Mouse (Mus musculus): ENCODE results near the gene Mas1. TPM values are rescaled to one million over a fixed set of nuclear protein-coding genes. Genes with fewer than 3 reads are reported as not detected.

Mas1 gene
- polyA plus RNA-seq, 1 experiment from 2014 or later, result 0.50 TPM

DNA sequence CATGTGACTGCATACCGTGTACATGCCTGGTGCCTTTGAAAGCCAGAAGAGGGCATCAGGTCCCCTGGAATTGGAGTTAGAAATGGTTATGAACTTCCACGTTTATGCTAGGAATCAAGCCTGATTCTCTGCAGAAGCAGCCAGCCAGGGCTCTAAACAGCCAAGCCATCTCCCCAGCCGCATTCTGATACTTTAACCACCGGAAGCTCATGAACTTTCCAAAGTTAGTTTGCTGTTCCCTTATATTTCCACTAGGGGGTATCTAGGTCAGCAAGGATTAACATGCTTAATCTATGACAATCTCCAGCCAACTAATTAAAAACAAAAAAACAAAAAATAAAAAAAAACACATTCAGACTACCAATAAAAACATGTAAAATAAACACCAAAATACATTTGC, 9.9 kb downstream of the Mas1 start:
- 42% methylated on average over 4 of the region's 4 CpGs for WGBS
- Histone ChIP-seq H3K4me3 (ENCODE audit: low read length) (no peak overlapping the region), H3K4me2 (ENCODE audit: low read depth, low read length) (no peak overlapping the region), H3K27me3 (ENCODE audit: control insufficient read depth, insufficient read depth, low read length) (no peaks in the 10 kb centered on the region), H3K36me3 (ENCODE audit: control insufficient read depth, insufficient read depth) (no peaks in the 10 kb centered on the region), H3K27ac (ENCODE audit: low read length) (no peak overlapping the region), H3K9me3 (replicated peaks; ENCODE audit: control insufficient read depth, low read length) (no peaks in the 10 kb centered on the region), H3K4me1 (ENCODE audit: control insufficient read depth, insufficient read depth, low read length) (no peaks in the 10 kb centered on the region), H3K9ac (ENCODE audit: low read length) (no peak overlapping the region)
- no peak for ATAC-seq (replicated peaks; ENCODE audit: extremely low read depth, insufficient read depth, low FRiP score)

DNA sequence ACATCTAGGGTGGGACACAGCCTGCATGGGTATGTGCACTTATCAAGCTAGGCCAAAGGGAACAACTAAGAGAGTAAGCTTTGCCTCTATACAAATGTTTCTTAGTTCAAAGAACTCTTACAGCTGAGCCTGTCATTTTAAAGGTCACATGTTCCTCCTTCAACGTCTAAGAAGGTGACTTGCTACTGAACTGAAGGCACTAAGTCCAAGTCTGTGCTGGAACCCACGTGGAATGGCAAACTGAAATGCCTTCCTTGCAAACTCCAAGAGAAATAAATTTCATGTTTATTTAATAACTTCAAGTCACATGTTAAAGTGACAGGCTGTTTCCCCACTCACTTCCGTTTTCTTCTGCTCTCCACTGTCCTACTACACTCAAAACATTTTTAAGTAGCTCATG, 10.5 kb downstream of the Mas1 start:
- no peaks in the 10 kb centered on the region for H3K36me3 ChIP-seq (ENCODE audit: control insufficient read depth, insufficient read depth)
- no peaks in the 10 kb centered on the region for H3K27me3 ChIP-seq (ENCODE audit: control insufficient read depth, insufficient read depth, low read length)
- H3K27ac ChIP-seq (ENCODE audit: low read length), result no peak overlapping the region
- H3K4me3 ChIP-seq (ENCODE audit: low read length), result no peak overlapping the region
- H3K9me3 ChIP-seq (replicated peaks; ENCODE audit: control insufficient read depth, low read length), result no peaks in the 10 kb centered on the region
- H3K4me1 ChIP-seq (ENCODE audit: control insufficient read depth, insufficient read depth, low read length), result no peaks in the 10 kb centered on the region
- no peak for ATAC-seq (replicated peaks; ENCODE audit: extremely low read depth, insufficient read depth, low FRiP score)
- H3K9ac ChIP-seq (ENCODE audit: low read length), result no peak overlapping the region
- WGBS, result 44% methylated on average over 3 of the region's 3 CpGs
- H3K4me2 ChIP-seq (ENCODE audit: low read depth, low read length), result no peak overlapping the region

DNA sequence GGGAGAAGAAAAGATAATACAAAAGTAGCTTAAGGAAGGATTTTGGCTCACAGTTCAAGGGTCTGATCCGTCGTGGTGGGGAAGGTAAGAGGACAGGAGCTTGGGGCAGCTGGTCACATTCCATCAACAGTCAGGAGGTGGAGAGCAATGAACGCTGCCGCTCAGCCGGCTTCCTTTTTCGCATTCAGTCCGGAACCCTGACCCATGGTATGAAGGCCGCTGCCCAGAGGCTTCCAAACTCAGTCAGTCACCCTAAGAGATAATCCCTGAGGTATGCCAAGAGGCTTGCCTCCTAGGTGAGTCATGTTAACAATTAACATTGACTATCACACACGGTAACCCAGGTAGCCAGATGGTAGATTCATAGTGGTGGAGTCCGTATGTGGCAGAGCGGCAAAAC, 13.6 kb downstream of the Mas1 start:
- ATAC-seq (replicated peaks; ENCODE audit: extremely low read depth, insufficient read depth, low FRiP score), result no peak
- no peak overlapping the region for H3K4me3 ChIP-seq (ENCODE audit: low read length)
- 90% methylated on average over 11 of the region's 11 CpGs for WGBS
- H3K36me3 ChIP-seq (ENCODE audit: control insufficient read depth, insufficient read depth), result no peaks in the 10 kb centered on the region
- no peak overlapping the region for H3K4me2 ChIP-seq (ENCODE audit: low read depth, low read length)
- H3K27me3 ChIP-seq (ENCODE audit: control insufficient read depth, insufficient read depth, low read length), result no peaks in the 10 kb centered on the region
- no peak overlapping the region for H3K27ac ChIP-seq (ENCODE audit: low read length)
- no peaks in the 10 kb centered on the region for H3K9me3 ChIP-seq (replicated peaks; ENCODE audit: control insufficient read depth, low read length)
- H3K4me1 ChIP-seq (ENCODE audit: control insufficient read depth, insufficient read depth, low read length), result no peaks in the 10 kb centered on the region
- no peak overlapping the region for H3K9ac ChIP-seq (ENCODE audit: low read length)

DNA sequence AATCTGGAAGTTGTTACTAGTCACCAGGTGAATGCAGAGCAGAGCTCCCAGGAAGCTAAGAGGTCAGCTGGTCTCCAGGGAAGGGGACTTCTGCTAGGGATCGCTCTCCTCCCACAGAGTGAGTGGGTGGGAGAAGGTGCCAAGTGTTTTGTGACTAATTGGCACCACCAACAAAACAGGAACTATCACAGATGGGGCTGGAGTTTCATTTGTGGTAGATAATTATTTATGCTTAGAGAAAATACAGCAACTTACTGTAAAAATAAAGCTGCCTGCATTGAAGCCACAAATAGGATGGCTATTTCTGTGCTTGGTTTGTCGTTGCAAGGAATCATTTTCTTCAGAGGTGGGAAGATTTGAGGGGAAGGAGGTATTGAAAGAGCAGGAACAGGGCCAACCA, 14.1 kb downstream of the Mas1 start:
- no peak for ATAC-seq (replicated peaks; ENCODE audit: extremely low read depth, insufficient read depth, low FRiP score)
- Histone ChIP-seq H3K27me3 (ENCODE audit: control insufficient read depth, insufficient read depth, low read length) (no peaks in the 10 kb centered on the region), H3K9me3 (replicated peaks; ENCODE audit: control insufficient read depth, low read length) (no peaks in the 10 kb centered on the region), H3K4me1 (ENCODE audit: control insufficient read depth, insufficient read depth, low read length) (no peaks in the 10 kb centered on the region), H3K4me3 (ENCODE audit: low read length) (no peak overlapping the region), H3K27ac (ENCODE audit: low read length) (no peak overlapping the region), H3K4me2 (ENCODE audit: low read depth, low read length) (no peak overlapping the region), H3K9ac (ENCODE audit: low read length) (no peak overlapping the region), H3K36me3 (ENCODE audit: control insufficient read depth, insufficient read depth) (no peaks in the 10 kb centered on the region)
- WGBS, result 76% methylated on average over 2 of the region's 2 CpGs

DNA sequence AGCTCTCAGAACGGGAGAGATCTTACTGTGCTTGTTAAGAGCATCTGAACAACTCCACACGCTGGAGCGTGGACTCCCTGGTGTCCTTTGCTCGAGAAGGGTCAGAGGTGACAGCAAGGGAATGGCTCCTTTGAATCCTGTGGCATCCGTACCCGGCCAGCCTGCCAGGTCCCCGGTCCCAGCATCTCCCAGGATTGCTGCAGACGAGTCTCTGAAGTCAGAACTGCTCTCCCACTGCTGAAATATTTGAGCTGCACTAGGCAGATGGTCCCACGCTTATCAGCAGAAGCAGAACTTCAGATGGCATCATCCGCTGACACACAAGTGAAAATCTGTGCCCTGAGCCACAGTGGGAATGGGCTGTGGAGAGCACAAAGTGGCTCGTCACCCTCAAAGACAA, 16.3 kb downstream of the Mas1 start:
- no peaks in the 10 kb centered on the region for H3K9me3 ChIP-seq (replicated peaks; ENCODE audit: control insufficient read depth, low read length)
- H3K36me3 ChIP-seq (ENCODE audit: control insufficient read depth, insufficient read depth), result no peaks in the 10 kb centered on the region
- ATAC-seq (replicated peaks; ENCODE audit: extremely low read depth, insufficient read depth, low FRiP score), result no peak
- H3K4me1 ChIP-seq (ENCODE audit: control insufficient read depth, insufficient read depth, low read length), result no peaks in the 10 kb centered on the region
- H3K27me3 ChIP-seq (ENCODE audit: control insufficient read depth, insufficient read depth, low read length), result no peaks in the 10 kb centered on the region
- no peak overlapping the region for H3K27ac ChIP-seq (ENCODE audit: low read length)
- H3K4me3 ChIP-seq (ENCODE audit: low read length), result no peak overlapping the region
- 70% methylated on average over 11 of the region's 11 CpGs for WGBS
- H3K4me2 ChIP-seq (ENCODE audit: low read depth, low read length), result no peak overlapping the region
- no peak overlapping the region for H3K9ac ChIP-seq (ENCODE audit: low read length)

DNA sequence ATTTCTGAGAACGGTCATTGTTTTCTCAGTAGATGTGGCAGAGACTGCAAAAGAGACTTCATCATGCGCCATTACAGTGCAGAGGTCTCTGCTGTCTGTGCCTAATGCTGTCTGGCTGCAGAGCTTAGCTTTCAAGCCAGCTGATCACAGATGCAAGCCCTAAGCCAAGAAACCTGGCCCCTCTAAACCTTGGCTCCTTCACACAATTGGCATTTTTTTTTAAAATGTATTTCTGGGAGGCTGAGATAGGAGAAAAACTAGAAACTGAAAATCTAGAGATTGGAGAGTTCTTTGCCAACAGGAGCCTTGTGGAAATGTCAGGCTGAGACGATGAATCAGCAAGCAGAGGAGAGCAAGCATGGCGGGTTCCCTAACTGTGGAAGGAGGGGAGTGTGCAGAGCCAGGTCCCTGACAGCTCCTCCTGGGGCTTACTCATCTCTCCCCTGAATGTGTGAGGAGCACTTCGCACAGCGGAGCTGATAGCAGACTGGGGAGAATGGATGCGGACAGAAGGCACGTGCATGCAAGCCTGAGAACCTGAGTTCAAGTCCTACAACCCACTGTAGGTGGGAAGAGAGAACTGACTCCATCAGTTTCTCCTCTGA, 18.1 kb downstream of the Mas1 start:
- 76% methylated on average over 8 of the region's 8 CpGs for WGBS
- no peak overlapping the region for H3K9ac ChIP-seq (ENCODE audit: low read length)
- H3K4me3 ChIP-seq (ENCODE audit: low read length), result no peak overlapping the region
- H3K4me2 ChIP-seq (ENCODE audit: low read depth, low read length), result no peak overlapping the region
- ATAC-seq (replicated peaks; ENCODE audit: extremely low read depth, insufficient read depth, low FRiP score), result no peak
- no peaks in the 10 kb centered on the region for H3K9me3 ChIP-seq (replicated peaks; ENCODE audit: control insufficient read depth, low read length)
- H3K27ac ChIP-seq (ENCODE audit: low read length), result no peak overlapping the region
- no peaks in the 10 kb centered on the region for H3K27me3 ChIP-seq (ENCODE audit: control insufficient read depth, insufficient read depth, low read length)
- H3K36me3 ChIP-seq (ENCODE audit: control insufficient read depth, insufficient read depth), result no peaks in the 10 kb centered on the region
- H3K4me1 ChIP-seq (ENCODE audit: control insufficient read depth, insufficient read depth, low read length), result no peaks in the 10 kb centered on the region

DNA sequence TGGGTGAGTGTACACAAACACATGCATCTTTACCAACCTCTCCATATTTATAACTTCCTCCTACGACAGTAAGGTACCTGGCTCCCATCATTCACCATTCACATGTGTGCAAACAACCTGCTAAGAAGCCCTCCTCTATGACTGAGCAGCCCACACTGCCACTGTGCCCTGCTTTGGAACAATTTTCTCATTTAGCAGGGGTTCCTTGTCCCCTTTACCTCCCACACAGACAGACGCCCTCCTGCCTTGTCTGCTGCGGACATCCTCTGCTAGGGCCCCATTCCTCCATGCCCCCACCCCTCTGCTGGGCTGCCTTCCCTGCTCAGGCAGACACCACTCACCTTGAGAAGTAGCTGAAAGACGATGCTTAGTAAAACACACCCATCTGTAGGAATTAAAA, 20.2 kb downstream of the Mas1 start:
- Histone ChIP-seq H3K9ac (ENCODE audit: low read length) (no peak overlapping the region), H3K36me3 (ENCODE audit: control insufficient read depth, insufficient read depth) (no peaks in the 10 kb centered on the region), H3K4me1 (ENCODE audit: control insufficient read depth, insufficient read depth, low read length) (no peaks in the 10 kb centered on the region), H3K27me3 (ENCODE audit: control insufficient read depth, insufficient read depth, low read length) (no peaks in the 10 kb centered on the region), H3K27ac (ENCODE audit: low read length) (no peak overlapping the region), H3K4me3 (ENCODE audit: low read length) (no peak overlapping the region), H3K9me3 (replicated peaks; ENCODE audit: control insufficient read depth, low read length) (no peaks in the 10 kb centered on the region), H3K4me2 (ENCODE audit: low read depth, low read length) (no peak overlapping the region)
- no peak for ATAC-seq (replicated peaks; ENCODE audit: extremely low read depth, insufficient read depth, low FRiP score)
- 55% methylated on average over 4 of the region's 4 CpGs for WGBS

DNA sequence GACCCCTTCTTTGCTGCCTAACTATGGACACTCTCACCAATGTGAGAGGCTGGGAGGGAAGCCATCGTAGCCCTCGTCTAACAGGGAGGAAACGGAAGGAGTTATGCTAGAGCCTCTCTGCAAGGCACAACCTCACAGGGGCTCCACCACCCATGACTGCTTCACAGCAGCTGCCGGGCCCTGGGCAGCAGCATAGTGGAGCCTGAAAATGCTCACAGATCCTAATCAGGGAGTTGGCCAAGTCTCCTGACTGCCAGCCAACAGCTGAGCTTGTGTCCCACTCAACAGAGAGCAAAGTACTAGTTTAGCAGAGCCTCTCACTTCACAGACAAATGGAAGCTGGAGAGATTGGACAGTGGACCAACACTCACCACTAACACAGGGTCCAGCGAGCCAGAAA, 21.5 kb downstream of the Mas1 start:
- no peak overlapping the region for H3K9ac ChIP-seq (ENCODE audit: low read length)
- H3K4me2 ChIP-seq (ENCODE audit: low read depth, low read length), result no peak overlapping the region
- no peaks in the 10 kb centered on the region for H3K27me3 ChIP-seq (ENCODE audit: control insufficient read depth, insufficient read depth, low read length)
- no peaks in the 10 kb centered on the region for H3K4me1 ChIP-seq (ENCODE audit: control insufficient read depth, insufficient read depth, low read length)
- no peak overlapping the region for H3K27ac ChIP-seq (ENCODE audit: low read length)
- WGBS, result 56% methylated on average over 5 of the region's 5 CpGs
- H3K4me3 ChIP-seq (ENCODE audit: low read length), result no peak overlapping the region
- no peaks in the 10 kb centered on the region for H3K36me3 ChIP-seq (ENCODE audit: control insufficient read depth, insufficient read depth)
- no peak for ATAC-seq (replicated peaks; ENCODE audit: extremely low read depth, insufficient read depth, low FRiP score)
- no peaks in the 10 kb centered on the region for H3K9me3 ChIP-seq (replicated peaks; ENCODE audit: control insufficient read depth, low read length)

DNA sequence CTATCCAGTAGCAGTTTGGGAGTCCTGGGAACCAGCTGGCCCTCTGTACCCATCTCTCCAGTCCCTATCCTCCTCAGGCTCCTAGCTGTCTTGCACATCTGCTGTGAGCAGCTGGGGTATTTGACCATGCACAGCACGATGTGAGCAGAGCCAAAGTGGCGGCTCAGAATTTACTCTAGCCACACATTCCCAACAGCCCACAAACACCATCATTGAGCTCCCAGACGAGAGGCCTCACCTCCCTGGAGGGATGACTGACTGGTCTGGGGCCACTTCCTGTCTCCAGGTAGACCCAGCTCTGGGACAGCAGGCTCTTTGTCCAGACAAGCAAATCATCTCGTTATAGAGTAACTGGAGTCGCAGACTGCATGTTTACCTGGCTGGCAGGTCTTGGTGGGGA, 22.1 kb downstream of the Mas1 start:
- ATAC-seq (replicated peaks; ENCODE audit: extremely low read depth, insufficient read depth, low FRiP score), result no peak
- H3K4me3 ChIP-seq (ENCODE audit: low read length), result no peak overlapping the region
- H3K36me3 ChIP-seq (ENCODE audit: control insufficient read depth, insufficient read depth), result no peaks in the 10 kb centered on the region
- no peak overlapping the region for H3K4me2 ChIP-seq (ENCODE audit: low read depth, low read length)
- H3K9ac ChIP-seq (ENCODE audit: low read length), result no peak overlapping the region
- H3K27ac ChIP-seq (ENCODE audit: low read length), result no peak overlapping the region
- no peaks in the 10 kb centered on the region for H3K9me3 ChIP-seq (replicated peaks; ENCODE audit: control insufficient read depth, low read length)
- no peaks in the 10 kb centered on the region for H3K4me1 ChIP-seq (ENCODE audit: control insufficient read depth, insufficient read depth, low read length)
- WGBS, result 39% methylated on average over 5 of the region's 5 CpGs
- H3K27me3 ChIP-seq (ENCODE audit: control insufficient read depth, insufficient read depth, low read length), result no peaks in the 10 kb centered on the region

DNA sequence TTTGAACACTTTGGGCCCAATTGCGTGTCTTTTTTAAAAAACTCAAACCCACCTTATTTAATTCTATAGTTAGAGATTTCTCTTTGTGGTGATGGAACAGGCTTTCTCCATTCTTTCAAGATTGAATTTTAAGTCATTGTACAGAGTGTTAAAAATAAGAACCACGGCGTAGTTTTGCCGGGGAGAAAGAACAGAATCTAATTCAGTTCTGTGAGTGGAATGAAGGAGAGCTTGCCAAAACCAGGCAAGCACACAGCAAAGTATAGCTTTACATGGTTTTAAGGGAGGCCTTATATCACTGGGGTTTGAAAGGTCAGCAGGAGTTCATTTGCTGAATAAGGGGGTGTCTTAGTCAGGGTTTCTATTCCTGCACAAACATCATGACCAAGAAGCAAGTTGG, 23.4 kb downstream of the Mas1 start:
- H3K27me3 ChIP-seq (ENCODE audit: control insufficient read depth, insufficient read depth, low read length), result no peaks in the 10 kb centered on the region
- H3K4me3 ChIP-seq (ENCODE audit: low read length), result no peak overlapping the region
- no peak overlapping the region for H3K27ac ChIP-seq (ENCODE audit: low read length)
- H3K36me3 ChIP-seq (ENCODE audit: control insufficient read depth, insufficient read depth), result no peaks in the 10 kb centered on the region
- H3K4me2 ChIP-seq (ENCODE audit: low read depth, low read length), result no peak overlapping the region
- no peak overlapping the region for H3K9ac ChIP-seq (ENCODE audit: low read length)
- no peaks in the 10 kb centered on the region for H3K9me3 ChIP-seq (replicated peaks; ENCODE audit: control insufficient read depth, low read length)
- no peaks in the 10 kb centered on the region for H3K4me1 ChIP-seq (ENCODE audit: control insufficient read depth, insufficient read depth, low read length)
- ATAC-seq (replicated peaks; ENCODE audit: extremely low read depth, insufficient read depth, low FRiP score), result no peak
- WGBS, result 72% methylated on average over 4 of the region's 4 CpGs

Measured in heart, embryonic 16.5 days (tissue).